Mouse (Mus musculus): Measurements from ENCODE around the gene Amigo1.
A peak's percentile ranks its signal among the peaks of the same experiment; 100 is the strongest.
"Not testable (repeated sequence)": the region's sequence is repeated elsewhere in the genome, so short reads cannot be mapped to it uniquely, and the experiment has no call there.

The Amigo1 gene

GRCm38 (mm10) chr3:108210771-108211139 lies 24.6 kb downstream of the Amigo1 start, which contains the start of gene Atxn7l2:
Atxn7l2 (minus strand) TSS chr3:108210934.
- DNase-seq, result peak; percentile 59

- DNase-seq, result no peak
Observed at GRCm38 (mm10) chr3:108211845-108212244, 25.7 kb downstream of the Amigo1 start.

- DNase-seq, result no peak
Observed at GRCm38 (mm10) chr3:108212406-108212805, 26.3 kb downstream of the Amigo1 start.

- no peak for DNase-seq
Observed at GRCm38 (mm10) chr3:108214734-108215133, 28.6 kb downstream of the Amigo1 start.

- no peak for DNase-seq
Observed at GRCm38 (mm10) chr3:108220661-108221060, 34.5 kb downstream of the Amigo1 start.

GRCm38 (mm10) chr3:108225711-108226557 lies 39.8 kb downstream of the Amigo1 start:
- DNase-seq, result no peak

GRCm38 (mm10) chr3:108226558-108227350 lies 40.6 kb downstream of the Amigo1 start, which contains the start of gene Sypl2:
Sypl2 (minus strand) TSS chr3:108226648.
- DNase-seq, result no peak

- no peak for DNase-seq
Observed at GRCm38 (mm10) chr3:108227521-108227920, 41.4 kb downstream of the Amigo1 start.

GRCm38 (mm10) chr3:108231646-108232045 lies 45.5 kb downstream of the Amigo1 start:
- no peak for DNase-seq

- not testable (repeated sequence) for DNase-seq
Observed at GRCm38 (mm10) chr3:108237474-108238102, 51.5 kb downstream of the Amigo1 start.

- no peak for DNase-seq
Observed at GRCm38 (mm10) chr3:108241243-108241839, 55.2 kb downstream of the Amigo1 start.
